Mouse (Mus musculus) CD8-positive naive resting alpha-beta T cell, adult 2 months (primary cell): Measurements from ENCODE around the gene Isy1.

Experiments
- DNase-seq, 2 experiments: peaks; one replicate each; pipeline ENCODE4 v3.0.0; 2022; ENCODE audit warnings: low read depth in 2 of 2, low spot score in 2 of 2

Isy1 gene

DNA sequence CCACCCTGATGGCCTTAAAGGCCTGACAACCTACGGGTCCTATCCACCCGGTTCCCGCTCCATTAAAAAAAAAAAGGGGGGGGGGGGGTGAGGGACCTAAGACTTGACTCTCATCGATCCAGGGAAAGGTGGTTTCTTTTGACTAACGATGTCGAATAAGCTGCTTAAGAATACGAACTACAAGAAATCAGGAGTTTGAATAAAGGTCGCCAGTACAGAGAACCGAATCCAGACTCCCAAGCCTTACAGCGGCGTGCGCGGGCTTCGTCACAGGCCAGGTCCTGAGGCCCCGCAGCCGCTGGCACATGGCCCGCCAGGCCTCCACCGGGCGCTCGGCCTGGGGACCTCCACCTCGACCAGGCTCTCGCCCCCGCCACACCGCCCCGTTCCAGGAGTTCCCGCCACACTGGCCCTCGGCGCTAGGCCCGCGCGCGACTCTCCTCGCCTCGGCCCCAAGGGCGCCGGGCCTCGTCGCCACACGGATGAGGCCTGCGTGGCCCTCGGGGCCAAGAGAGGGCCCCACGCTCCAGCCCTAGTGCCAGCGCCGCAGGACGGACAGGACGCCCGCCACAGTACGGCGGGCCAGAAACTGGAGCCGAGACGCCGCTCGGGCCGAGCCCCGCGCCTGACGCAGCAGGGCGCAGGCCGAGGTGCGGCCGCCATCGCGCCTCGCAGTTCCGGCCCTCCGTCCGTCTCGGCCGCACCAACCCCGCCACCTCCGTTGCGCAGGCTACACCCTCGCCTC is 11.7 kb upstream of the Isy1 start:
- peak; percentile 33 to 43 for DNase-seq

DNA sequence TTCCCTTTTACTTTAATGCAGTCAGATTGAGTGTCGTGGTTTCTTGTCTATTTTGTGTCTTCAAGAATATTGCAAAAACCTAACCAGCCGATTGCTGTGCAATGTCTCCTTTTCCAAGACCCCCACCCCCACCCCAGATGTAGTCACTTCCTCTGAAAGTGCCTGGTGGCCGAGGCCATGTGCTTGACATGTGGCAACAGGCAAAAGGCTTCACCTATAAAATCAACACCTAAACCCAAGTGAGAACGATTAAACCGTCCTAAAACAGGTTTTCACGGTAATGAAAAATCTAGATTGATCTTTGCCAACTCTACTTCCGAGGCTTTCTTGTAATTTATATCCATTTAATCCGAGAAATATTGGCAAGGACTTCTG is 11.2 kb upstream of the Isy1 start:
- DNase-seq = no peak

DNA sequence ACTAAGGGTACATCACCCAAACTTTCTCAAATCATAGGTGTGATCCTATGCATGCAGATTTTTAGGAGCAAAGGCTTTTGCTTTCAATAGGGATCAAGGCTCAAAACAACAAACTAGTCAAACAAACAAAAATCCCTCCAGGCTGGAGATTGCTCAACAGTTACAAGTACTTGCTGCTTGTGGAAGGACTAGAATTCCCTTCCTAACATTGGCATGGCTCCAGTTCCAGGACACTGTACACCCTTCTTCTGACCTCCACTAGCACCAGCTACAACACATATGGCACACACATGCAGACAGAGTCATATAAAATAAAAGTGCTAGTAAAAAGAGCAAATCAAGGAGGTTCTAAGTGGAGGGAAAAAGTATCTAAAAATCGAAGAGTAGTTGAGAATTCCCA is 8.2 kb upstream of the Isy1 start:
- no peak for DNase-seq

GRCm38 (mm10) chr6:87845031-87845695 is 6.6 kb upstream of the Isy1 start:
- DNase-seq = no peak

DNA sequence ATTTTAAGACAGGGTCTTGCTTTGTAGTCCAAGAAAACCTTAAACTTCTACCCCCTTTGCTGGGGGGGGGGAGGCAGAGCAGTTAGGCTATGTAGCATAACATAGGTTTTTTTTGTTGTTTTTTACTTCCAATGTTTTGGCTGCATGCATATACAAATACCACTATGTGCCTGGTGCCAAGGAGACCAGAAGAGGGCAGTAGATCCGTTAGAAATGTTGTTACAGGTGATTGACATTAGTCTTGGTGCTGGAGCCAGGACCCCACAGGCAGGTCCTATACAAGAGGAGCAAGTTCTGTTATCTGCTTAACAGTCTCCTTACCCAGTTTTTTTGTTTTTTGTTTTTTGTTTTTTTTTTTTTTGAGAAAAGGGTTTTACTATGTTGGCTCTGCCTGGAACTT is 3.7 kb upstream of the Isy1 start:
- peak in 1 of 2 experiments; percentile 42 for DNase-seq

GRCm38 (mm10) chr6:87841635-87842034 is 3.0 kb upstream of the Isy1 start:
- DNase-seq = no peak

DNA sequence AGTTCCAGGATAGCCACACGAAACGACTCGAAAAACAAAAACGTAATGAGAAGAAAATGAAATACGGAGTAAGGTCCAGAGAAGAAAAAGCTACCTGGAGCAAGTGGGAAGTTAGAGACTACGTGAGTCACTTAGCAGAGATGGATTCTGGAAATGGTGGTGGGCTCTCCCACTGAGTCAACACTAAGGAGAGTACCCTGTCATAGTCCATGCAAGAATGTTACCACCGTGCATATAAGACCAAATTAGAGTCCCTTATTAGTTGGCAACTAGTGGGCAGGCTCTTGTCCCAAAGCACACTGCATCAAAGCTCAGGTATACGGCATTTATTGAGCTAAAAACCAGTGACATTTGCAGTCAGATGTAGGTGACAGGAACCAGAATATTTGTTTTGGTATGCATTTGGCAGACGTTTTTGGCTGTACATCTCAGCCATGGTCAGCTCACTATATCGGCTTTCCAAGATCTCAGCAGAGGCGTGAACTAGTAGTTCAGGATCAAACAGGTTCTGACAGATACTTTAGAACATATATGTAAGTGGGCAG is 1.3 kb upstream of the Isy1 start:
- DNase-seq = no peak

GRCm38 (mm10) chr6:87835695-87836094 is 2.9 kb downstream of the Isy1 start, which contains the start of gene Gm45140:
Gene Gm45140, minus strand, starts transcription at chr6:87835795.
- no peak for DNase-seq

GRCm38 (mm10) chr6:87820366-87820765 is 18.2 kb downstream of the Isy1 start:
- no peak for DNase-seq

GRCm38 (mm10) chr6:87814486-87814885 is 24.1 kb downstream of the Isy1 start:
- DNase-seq = no peak

DNA sequence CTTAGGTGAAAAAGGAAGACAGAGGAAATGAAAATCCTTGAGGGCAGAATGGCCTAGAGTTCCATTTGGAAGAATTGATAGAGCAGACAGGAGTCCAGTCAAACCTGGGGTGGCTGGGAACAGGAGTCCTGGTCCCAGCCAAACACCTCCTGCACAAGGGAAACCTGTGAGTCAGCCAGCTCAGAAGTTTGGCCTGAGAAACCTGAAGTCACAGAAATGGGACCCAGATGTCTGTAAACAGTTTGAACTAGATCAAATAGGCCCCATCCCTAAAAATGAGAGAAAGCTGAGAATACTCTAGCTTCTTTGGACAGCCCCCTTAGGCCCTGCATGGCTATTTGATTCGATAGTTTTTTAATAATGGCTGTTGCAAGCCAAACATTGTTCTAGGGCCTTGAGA is 25.9 kb downstream of the Isy1 start:
- no peak for DNase-seq

DNA sequence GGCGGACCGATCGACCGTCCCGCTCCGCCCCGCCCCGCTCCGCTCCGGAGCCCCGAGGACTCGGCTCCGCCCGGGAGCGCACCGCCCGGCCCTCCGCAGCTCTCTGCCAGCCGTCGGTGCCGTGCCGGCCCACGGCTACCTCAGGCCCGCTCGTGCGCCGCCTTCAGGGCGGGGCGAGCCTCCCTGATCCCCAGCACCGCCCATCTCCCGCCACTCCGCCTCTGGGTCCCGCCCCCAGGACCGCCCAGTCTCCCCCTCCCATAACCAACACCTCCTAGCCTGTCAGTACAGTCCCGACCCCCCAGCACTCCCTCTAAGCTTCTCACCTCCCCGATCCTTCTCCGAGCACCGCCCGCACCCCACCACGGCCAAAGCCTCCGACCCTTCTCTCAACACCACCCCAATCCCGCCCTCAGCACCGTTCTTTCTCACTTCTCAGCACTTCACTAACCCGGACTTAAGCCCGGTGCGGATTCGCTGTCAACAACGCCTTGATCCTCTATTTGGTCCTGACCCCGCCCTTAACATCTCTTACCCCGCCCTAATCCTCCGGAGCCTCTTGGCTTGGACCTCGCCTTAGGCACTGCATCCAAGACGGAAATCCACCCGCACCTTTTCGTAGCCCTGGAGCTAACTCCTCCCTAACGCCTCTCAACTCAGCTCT is 26.8 kb downstream of the Isy1 start, which contains the start of gene Rab43:
Gene Rab43 (minus strand): TSS at position 490 of the 664 bp plus-strand sequence.
- DNase-seq = peak; percentile 74 to 82

DNA sequence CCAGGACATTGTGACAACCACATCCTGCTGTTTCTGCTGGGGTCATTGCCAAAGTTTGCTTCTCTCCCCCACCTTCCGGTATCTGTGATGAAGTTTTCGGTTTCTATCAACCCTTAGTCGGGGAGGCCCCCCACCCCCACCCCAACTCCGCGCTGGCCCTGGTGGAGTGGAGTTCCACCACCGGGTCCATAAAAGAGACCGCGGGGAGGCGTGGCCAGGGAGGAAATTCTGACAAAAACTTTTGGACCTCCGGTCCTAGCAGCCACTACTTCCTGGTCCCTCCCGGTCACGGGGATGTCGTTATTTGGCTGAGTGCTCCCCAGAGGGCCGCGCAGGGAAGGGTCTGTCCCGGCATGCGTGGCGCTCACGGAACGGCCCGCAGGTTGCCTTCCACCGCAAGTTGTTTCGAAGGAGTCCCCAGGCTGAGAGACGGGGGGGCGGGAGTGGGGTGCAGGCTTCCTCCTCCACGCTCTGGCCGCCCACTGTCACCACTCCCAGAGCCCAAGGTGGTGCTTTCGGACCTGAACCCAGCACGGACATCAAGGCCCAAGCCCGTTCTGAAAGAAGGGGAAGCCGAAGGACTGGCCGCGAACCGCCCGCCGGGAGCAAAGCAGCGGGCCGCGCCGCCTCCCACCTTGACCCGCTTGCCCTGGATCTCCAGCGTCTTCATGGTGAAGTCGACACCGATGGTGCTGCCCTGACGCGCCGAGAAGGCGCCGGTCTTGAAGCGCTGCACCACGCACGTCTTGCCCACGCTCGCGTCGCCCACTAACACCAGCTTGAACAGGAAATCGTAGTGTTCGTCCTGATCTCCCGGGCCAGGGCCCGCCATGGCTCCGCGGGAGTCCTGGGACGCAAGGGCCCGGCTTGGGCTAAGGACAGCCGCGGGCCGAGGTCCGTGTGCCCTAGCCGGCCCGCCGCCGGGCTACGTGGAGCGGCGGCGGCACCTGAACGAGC is 27.6 kb downstream of the Isy1 start:
- peak; percentile 40 to 46 for DNase-seq

GRCm38 (mm10) chr6:87810311-87810710 is 28.3 kb downstream of the Isy1 start:
- DNase-seq = no peak

DNA sequence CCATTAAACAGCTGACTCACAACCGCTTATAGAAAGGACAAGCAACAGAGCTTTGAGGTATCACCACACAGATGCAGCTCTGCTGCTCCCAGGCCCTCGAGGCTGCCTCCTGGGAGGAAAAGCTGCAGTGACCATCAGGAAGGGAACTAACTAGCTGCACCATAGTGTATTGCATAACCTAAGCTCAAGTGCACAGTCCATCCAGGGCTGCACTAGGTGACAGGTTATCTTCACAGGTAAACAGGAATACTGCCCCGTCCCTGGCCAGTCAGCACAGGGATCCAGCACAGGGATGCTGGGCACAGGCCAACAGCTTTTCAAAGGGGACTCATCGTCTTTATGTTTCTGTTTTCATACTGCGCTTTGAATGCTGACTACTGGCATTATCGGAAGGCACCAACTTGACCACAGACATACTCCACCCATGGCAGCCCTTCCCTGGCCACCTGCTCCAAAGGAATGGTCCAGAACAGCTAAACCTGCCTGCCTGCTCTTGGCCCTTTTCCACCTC is 28.9 kb downstream of the Isy1 start:
- no peak for DNase-seq

- DNase-seq = no peak
Observed at GRCm38 (mm10) chr6:87809144-87809543, 29.5 kb downstream of the Isy1 start.

GRCm38 (mm10) chr6:87808521-87808920 is 30.1 kb downstream of the Isy1 start:
- DNase-seq = no peak

GRCm38 (mm10) chr6:87807735-87808440 is 30.7 kb downstream of the Isy1 start:
- DNase-seq = no peak

- DNase-seq = no peak
Observed at GRCm38 (mm10) chr6:87806857-87807256, 31.7 kb downstream of the Isy1 start.

DNA sequence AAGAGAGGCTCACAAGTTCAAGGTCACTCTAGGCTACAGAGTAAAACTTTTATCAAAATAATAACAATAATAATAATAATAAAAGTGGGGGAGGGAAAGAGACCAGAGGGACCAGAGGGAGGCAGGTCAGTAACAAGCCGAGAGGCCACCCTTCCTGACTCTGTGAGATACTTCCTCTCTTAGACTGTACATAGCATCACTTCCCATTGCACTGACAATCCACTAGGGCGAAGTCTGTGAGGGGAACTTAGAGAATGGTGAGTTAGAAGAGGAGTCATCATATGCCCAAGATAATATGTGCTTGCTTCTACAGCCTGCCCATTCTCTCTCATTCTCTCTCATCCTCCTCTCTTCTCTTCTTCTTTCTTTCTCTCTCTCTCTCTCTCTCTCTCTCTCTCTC is 32.6 kb downstream of the Isy1 start:
- DNase-seq = no peak
